Mouse (Mus musculus) cortical plate, adult 2 months (tissue): ENCODE measurements around the gene Mmp8.

Experiments
- CTCF ChIP-seq: fragments of 200-500 bp; IDR thresholded peaks from 2 replicates; pipeline ENCODE4 v1.5.1; 2011; ENCODE audit warnings: mild to moderate bottlenecking, control low read depth, low read length; ENCODE audit not compliant: insufficient read depth; ENCODE audit errors: extremely low read depth
- POLR2A ChIP-seq: fragments of 200-500 bp; IDR thresholded peaks from 2 replicates; pipeline ENCODE4 v1.6.1; 2011; ENCODE audit warnings: mild to moderate bottlenecking, low read length, control low read depth; ENCODE audit not compliant: insufficient read depth; ENCODE audit errors: extremely low read depth

DNA sequence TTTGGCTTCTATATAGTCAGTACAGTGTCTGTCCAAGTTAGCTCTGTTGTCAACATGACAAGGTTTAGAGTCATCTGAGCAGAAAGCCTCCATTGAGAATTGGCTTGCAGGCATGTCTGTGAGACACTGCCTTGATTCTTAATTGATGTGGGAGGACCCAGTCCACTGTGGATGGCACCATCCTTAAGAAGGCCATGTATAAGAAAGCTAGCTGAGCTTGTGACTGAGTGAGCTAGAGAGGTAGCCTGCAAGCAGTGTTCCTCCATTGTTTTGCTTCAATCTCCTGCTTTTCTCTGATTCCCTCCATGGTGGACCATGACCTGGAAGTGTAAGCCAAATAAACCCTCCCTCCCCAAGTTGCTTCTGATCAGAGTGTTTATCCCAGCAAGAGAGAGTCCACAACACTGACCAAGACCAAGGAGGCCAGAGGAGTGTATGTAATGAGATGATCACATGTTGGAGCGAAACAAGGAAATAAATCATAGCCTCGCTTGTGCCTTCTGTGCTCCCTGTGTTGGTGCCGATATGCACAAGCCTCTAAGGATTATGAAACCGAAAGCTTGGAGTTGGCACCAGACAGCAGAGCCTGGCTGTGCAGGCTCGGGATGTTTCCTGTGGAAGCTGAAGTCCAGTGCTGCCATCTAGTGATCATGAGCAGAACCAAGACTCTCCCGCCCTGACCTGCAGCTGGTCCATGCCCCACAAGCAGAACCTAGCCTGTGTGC, 36.7 kb downstream of the Mmp8 start:
- TF ChIP-seq CTCF, result peak; percentile 83
- no peak for TF ChIP-seq POLR2A
